Mouse (Mus musculus): ENCODE results near the gene Zbtb16. TPM values are rescaled to one million over a fixed set of nuclear protein-coding genes. Genes with fewer than 3 reads are reported as not detected.

Gene Zbtb16
- polyA plus RNA-seq, 1 experiment from 2014 or later, result 3.1 TPM

GRCm38 (mm10) chr9:48754418-48754817, 81.6 kb downstream of the Zbtb16 start:
- H3K27ac ChIP-seq, result no peak overlapping the region
- no peak overlapping the region for H3K4me3 ChIP-seq
- H3K9me3 ChIP-seq, result no peaks in the 10 kb centered on the region
- WGBS, result 86% methylated on average over 6 of the region's 6 CpGs
- DNase-seq (ENCODE audit: low spot score), result no peak
- no peaks in the 10 kb centered on the region for H3K36me3 ChIP-seq
- H3K4me1 ChIP-seq, result peaks cover 12% of the 10 kb centered on the region
- H3K27me3 ChIP-seq (ENCODE audit: insufficient read depth, poor library complexity, severe bottlenecking), result peaks cover 3% of the 10 kb centered on the region; the same call in 1 of the 2 replicates

GRCm38 (mm10) chr9:48753881-48754280, 82.1 kb downstream of the Zbtb16 start:
- H3K9me3 ChIP-seq, result no peaks in the 10 kb centered on the region
- H3K36me3 ChIP-seq, result no peaks in the 10 kb centered on the region
- H3K4me1 ChIP-seq, result peaks cover 12% of the 10 kb centered on the region
- no peak overlapping the region for H3K4me3 ChIP-seq
- WGBS, result 88% methylated on average over 6 of the region's 6 CpGs
- DNase-seq (ENCODE audit: low spot score), result no peak
- peaks cover 3% of the 10 kb centered on the region; the same call in 1 of the 2 replicates for H3K27me3 ChIP-seq (ENCODE audit: insufficient read depth, poor library complexity, severe bottlenecking)
- no peak overlapping the region for H3K27ac ChIP-seq

GRCm38 (mm10) chr9:48751900-48752299, 84.1 kb downstream of the Zbtb16 start:
- Histone ChIP-seq H3K27me3 (ENCODE audit: insufficient read depth, poor library complexity, severe bottlenecking) (no peaks in the 10 kb centered on the region), H3K36me3 (no peaks in the 10 kb centered on the region), H3K4me3 (no peak overlapping the region), H3K9me3 (no peaks in the 10 kb centered on the region), H3K4me1 (peaks cover 12% of the 10 kb centered on the region), H3K27ac (no peak overlapping the region)
- DNase-seq (ENCODE audit: low spot score), result no peak
- 92% methylated on average over 3 of the region's 3 CpGs for WGBS

GRCm38 (mm10) chr9:48749666-48750065, 86.4 kb downstream of the Zbtb16 start:
- H3K36me3 ChIP-seq, result no peaks in the 10 kb centered on the region

GRCm38 (mm10) chr9:48749168-48749567, 86.9 kb downstream of the Zbtb16 start:
- no peaks in the 10 kb centered on the region for H3K36me3 ChIP-seq
- H3K27me3 ChIP-seq (ENCODE audit: insufficient read depth, poor library complexity, severe bottlenecking), result no peaks in the 10 kb centered on the region
- no peak overlapping the region for H3K27ac ChIP-seq
- H3K4me3 ChIP-seq, result no peak overlapping the region
- DNase-seq (ENCODE audit: low spot score), result no peak
- no peaks in the 10 kb centered on the region for H3K4me1 ChIP-seq
- no peaks in the 10 kb centered on the region for H3K9me3 ChIP-seq
- 76% methylated on average over 4 of the region's 4 CpGs for WGBS

More at GRCm38 (mm10) chr9:48749666-48750065, 86.4 kb downstream of the Zbtb16 start:
- DNase-seq (ENCODE audit: low spot score), result no peak
- no peaks in the 10 kb centered on the region for H3K4me1 ChIP-seq
- no peaks in the 10 kb centered on the region for H3K9me3 ChIP-seq
- H3K27me3 ChIP-seq (ENCODE audit: insufficient read depth, poor library complexity, severe bottlenecking), result no peaks in the 10 kb centered on the region
- H3K27ac ChIP-seq, result no peak overlapping the region
- no peak overlapping the region for H3K4me3 ChIP-seq
- WGBS, result 87% methylated on average over 6 of the region's 6 CpGs

GRCm38 (mm10) chr9:48748761-48749160, 87.3 kb downstream of the Zbtb16 start:
- no peaks in the 10 kb centered on the region for H3K27me3 ChIP-seq (ENCODE audit: insufficient read depth, poor library complexity, severe bottlenecking)
- 93% methylated on average over 4 of the region's 4 CpGs for WGBS
- no peaks in the 10 kb centered on the region for H3K4me1 ChIP-seq
- no peak overlapping the region for H3K4me3 ChIP-seq
- H3K27ac ChIP-seq, result no peak overlapping the region
- H3K9me3 ChIP-seq, result no peaks in the 10 kb centered on the region
- no peak for DNase-seq (ENCODE audit: low spot score)
- H3K36me3 ChIP-seq, result no peaks in the 10 kb centered on the region

- no peak for DNase-seq (ENCODE audit: low spot score)
- no peaks in the 10 kb centered on the region for H3K27me3 ChIP-seq (ENCODE audit: insufficient read depth, poor library complexity, severe bottlenecking)
- no peaks in the 10 kb centered on the region for H3K9me3 ChIP-seq
- H3K36me3 ChIP-seq, result no peaks in the 10 kb centered on the region
- no peak overlapping the region for H3K4me3 ChIP-seq
- H3K4me1 ChIP-seq, result no peaks in the 10 kb centered on the region
- 66% methylated on average over 4 of the region's 4 CpGs for WGBS
- H3K27ac ChIP-seq, result no peak overlapping the region
Measured at GRCm38 (mm10) chr9:48748216-48748615, 87.8 kb downstream of the Zbtb16 start.

- Histone ChIP-seq H3K27ac (no peak overlapping the region), H3K27me3 (ENCODE audit: insufficient read depth, poor library complexity, severe bottlenecking) (no peaks in the 10 kb centered on the region), H3K4me3 (no peak overlapping the region), H3K4me1 (peaks cover 9% of the 10 kb centered on the region), H3K9me3 (no peaks in the 10 kb centered on the region), H3K36me3 (no peaks in the 10 kb centered on the region)
- 88% methylated on average over 10 of the region's 10 CpGs for WGBS
- no peak for DNase-seq (ENCODE audit: low spot score)
Measured at GRCm38 (mm10) chr9:48746506-48746905, 89.5 kb downstream of the Zbtb16 start.

- H3K27me3 ChIP-seq (ENCODE audit: insufficient read depth, poor library complexity, severe bottlenecking), result no peaks in the 10 kb centered on the region
- no peak overlapping the region for H3K4me3 ChIP-seq
- no peak for DNase-seq (ENCODE audit: low spot score)
- H3K9me3 ChIP-seq, result no peaks in the 10 kb centered on the region
- no peaks in the 10 kb centered on the region for H3K36me3 ChIP-seq
- H3K4me1 ChIP-seq, result peaks cover 15% of the 10 kb centered on the region
- 68% methylated on average over 5 of the region's 5 CpGs for WGBS
- no peak overlapping the region for H3K27ac ChIP-seq
Measured at GRCm38 (mm10) chr9:48745347-48746119, 90.5 kb downstream of the Zbtb16 start.

GRCm38 (mm10) chr9:48744916-48745315, 91.1 kb downstream of the Zbtb16 start:
- 83% methylated on average over 13 of the region's 13 CpGs for WGBS
- no peak overlapping the region for H3K27ac ChIP-seq
- no peaks in the 10 kb centered on the region for H3K9me3 ChIP-seq
- H3K27me3 ChIP-seq (ENCODE audit: insufficient read depth, poor library complexity, severe bottlenecking), result no peaks in the 10 kb centered on the region
- H3K36me3 ChIP-seq, result no peaks in the 10 kb centered on the region
- DNase-seq (ENCODE audit: low spot score), result no peak
- H3K4me3 ChIP-seq, result no peak overlapping the region
- H3K4me1 ChIP-seq, result peaks cover 22% of the 10 kb centered on the region

GRCm38 (mm10) chr9:48744451-48744850, 91.6 kb downstream of the Zbtb16 start:
- no peak overlapping the region for H3K27ac ChIP-seq
- H3K36me3 ChIP-seq, result no peaks in the 10 kb centered on the region
- H3K27me3 ChIP-seq (ENCODE audit: insufficient read depth, poor library complexity, severe bottlenecking), result no peaks in the 10 kb centered on the region
- H3K4me1 ChIP-seq, result peaks cover 23% of the 10 kb centered on the region
- DNase-seq (ENCODE audit: low spot score), result no peak
- H3K4me3 ChIP-seq, result no peak overlapping the region
- H3K9me3 ChIP-seq, result no peaks in the 10 kb centered on the region
- WGBS, result 83% methylated on average over 6 of the region's 6 CpGs

GRCm38 (mm10) chr9:48743338-48744285, 92.4 kb downstream of the Zbtb16 start:
- no peak for DNase-seq (ENCODE audit: low spot score)
- Histone ChIP-seq H3K36me3 (no peaks in the 10 kb centered on the region), H3K27me3 (ENCODE audit: insufficient read depth, poor library complexity, severe bottlenecking) (peaks cover 3% of the 10 kb centered on the region; the same call in 1 of the 2 replicates), H3K4me3 (no peak overlapping the region), H3K9me3 (no peaks in the 10 kb centered on the region), H3K27ac (no peak overlapping the region), H3K4me1 (peaks cover 23% of the 10 kb centered on the region)
- 85% methylated on average over 10 of the region's 11 CpGs for WGBS

- Histone ChIP-seq H3K27ac (no peak overlapping the region), H3K36me3 (no peaks in the 10 kb centered on the region), H3K4me1 (peaks cover 32% of the 10 kb centered on the region), H3K4me3 (no peak overlapping the region), H3K9me3 (no peaks in the 10 kb centered on the region), H3K27me3 (ENCODE audit: insufficient read depth, poor library complexity, severe bottlenecking) (peaks cover 8% of the 10 kb centered on the region; the same call in 1 of the 2 replicates)
- 85% methylated on average over 7 of the region's 7 CpGs for WGBS
- DNase-seq (ENCODE audit: low spot score), result no peak
Measured at GRCm38 (mm10) chr9:48742150-48742549, 93.9 kb downstream of the Zbtb16 start.

All from heart, embryonic 10.5 days (tissue).